Mouse (Mus musculus): Measurements from ENCODE around the gene Chpf. TPM values are rescaled to one million over a fixed set of nuclear protein-coding genes. Genes with fewer than 3 reads are reported as not detected.
A peak's percentile ranks its signal among the peaks of the same experiment; 100 is the strongest.

The Chpf gene
- polyA plus RNA-seq, 1 experiment from 2014 or later = 38.4 TPM

- Histone ChIP-seq H3K36me3 (ENCODE audit: control insufficient read depth, insufficient read depth, low read length) (no peaks in the 10 kb centered on the region), H3K4me3 (ENCODE audit: low read depth, low read length) (no peak overlapping the region), H3K27ac (ENCODE audit: low read length) (peak overlapping the region; percentile 35; the same call in 1 of the 2 replicates), H3K4me1 (ENCODE audit: control insufficient read depth, insufficient read depth, low read length) (peaks cover 21% of the 10 kb centered on the region), H3K4me2 (replicated peaks; ENCODE audit: low read depth, low read length) (no peak overlapping the region), H3K9me3 (ENCODE audit: control insufficient read depth, low read depth, low read length) (no peaks in the 10 kb centered on the region), H3K27me3 (ENCODE audit: control insufficient read depth, insufficient read depth, low read length) (no peaks in the 10 kb centered on the region), H3K9ac (replicated peaks; ENCODE audit: low read depth, low read length) (no peak overlapping the region)
- peak; percentile 35; the same call in 1 of the 2 replicates for ATAC-seq (ENCODE audit: insufficient number of reproducible peaks, insufficient read depth, low FRiP score, low read depth)
- WGBS = 54% methylated on average over 4 of the region's 4 CpGs
These were observed 32.5 kb upstream of the Chpf start for GRCm38 (mm10) chr1:75511437-75512210.

GRCm38 (mm10) chr1:75510154-75510553 lies 31.0 kb upstream of the Chpf start:
- Histone ChIP-seq H3K4me2 (replicated peaks; ENCODE audit: low read depth, low read length) (no peak overlapping the region), H3K9me3 (ENCODE audit: control insufficient read depth, low read depth, low read length) (no peaks in the 10 kb centered on the region), H3K27me3 (ENCODE audit: control insufficient read depth, insufficient read depth, low read length) (no peaks in the 10 kb centered on the region), H3K27ac (ENCODE audit: low read length) (no peak overlapping the region; the same call in 1 of the 2 replicates), H3K9ac (replicated peaks; ENCODE audit: low read depth, low read length) (no peak overlapping the region), H3K4me3 (ENCODE audit: low read depth, low read length) (no peak overlapping the region), H3K4me1 (ENCODE audit: control insufficient read depth, insufficient read depth, low read length) (peaks cover 22% of the 10 kb centered on the region), H3K36me3 (ENCODE audit: control insufficient read depth, insufficient read depth, low read length) (no peaks in the 10 kb centered on the region)
- 72% methylated on average over 5 of the region's 5 CpGs for WGBS
- ATAC-seq (ENCODE audit: insufficient number of reproducible peaks, insufficient read depth, low FRiP score, low read depth) = no peak

GRCm38 (mm10) chr1:75509586-75509985 lies 30.5 kb upstream of the Chpf start:
- ATAC-seq (ENCODE audit: insufficient number of reproducible peaks, insufficient read depth, low FRiP score, low read depth) = no peak
- no peak overlapping the region for H3K4me3 ChIP-seq (ENCODE audit: low read depth, low read length)
- H3K4me1 ChIP-seq (ENCODE audit: control insufficient read depth, insufficient read depth, low read length) = peaks cover 24% of the 10 kb centered on the region
- no peak overlapping the region for H3K9ac ChIP-seq (replicated peaks; ENCODE audit: low read depth, low read length)
- no peaks in the 10 kb centered on the region for H3K27me3 ChIP-seq (ENCODE audit: control insufficient read depth, insufficient read depth, low read length)
- no peaks in the 10 kb centered on the region for H3K36me3 ChIP-seq (ENCODE audit: control insufficient read depth, insufficient read depth, low read length)
- WGBS = 59% methylated on average over 20 of the region's 20 CpGs
- no peak overlapping the region; the same call in 1 of the 2 replicates for H3K27ac ChIP-seq (ENCODE audit: low read length)
- H3K9me3 ChIP-seq (ENCODE audit: control insufficient read depth, low read depth, low read length) = no peaks in the 10 kb centered on the region
- H3K4me2 ChIP-seq (replicated peaks; ENCODE audit: low read depth, low read length) = no peak overlapping the region

- Histone ChIP-seq H3K9ac (replicated peaks; ENCODE audit: low read depth, low read length) (peak within 1 kb of the TSS; percentile 99), H3K27ac (ENCODE audit: low read length) (peak within 1 kb of the TSS; percentile 99), H3K4me2 (replicated peaks; ENCODE audit: low read depth, low read length) (peak within 1 kb of the TSS; percentile 97), H3K27me3 (ENCODE audit: control insufficient read depth, insufficient read depth, low read length) (no peaks in the 10 kb centered on the region), H3K36me3 (ENCODE audit: control insufficient read depth, insufficient read depth, low read length) (peaks cover 13% of the 10 kb centered on the region), H3K9me3 (ENCODE audit: control insufficient read depth, low read depth, low read length) (no peaks in the 10 kb centered on the region), H3K4me1 (ENCODE audit: control insufficient read depth, insufficient read depth, low read length) (peaks cover 32% of the 10 kb centered on the region), H3K4me3 (ENCODE audit: low read depth, low read length) (peak within 1 kb of the TSS; percentile 96)
- WGBS = 46% methylated on average over 10 of the region's 10 CpGs
- ATAC-seq (ENCODE audit: insufficient number of reproducible peaks, insufficient read depth, low FRiP score, low read depth) = no peak
These were observed 27.9 kb upstream of the Chpf start, which contains the start of gene Inha for GRCm38 (mm10) chr1:75507006-75507405. TSS of gene Inha (plus strand) at chr1:75507077.

GRCm38 (mm10) chr1:75505956-75506831 lies 27.1 kb upstream of the Chpf start, which contains the start of gene Obsl1:
TSS of gene Obsl1 (minus strand) at chr1:75506452.
- peak within 1 kb of the TSS; percentile 97 for H3K4me2 ChIP-seq (replicated peaks; ENCODE audit: low read depth, low read length)

GRCm38 (mm10) chr1:75505159-75505955 lies 26.2 kb upstream of the Chpf start:
- Histone ChIP-seq H3K36me3 (ENCODE audit: control insufficient read depth, insufficient read depth, low read length) (peaks cover 29% of the 10 kb centered on the region), H3K4me2 (replicated peaks; ENCODE audit: low read depth, low read length) (peak overlapping the region; percentile 97), H3K9me3 (ENCODE audit: control insufficient read depth, low read depth, low read length) (no peaks in the 10 kb centered on the region), H3K9ac (replicated peaks; ENCODE audit: low read depth, low read length) (peak overlapping the region; percentile 99), H3K4me1 (ENCODE audit: control insufficient read depth, insufficient read depth, low read length) (peaks cover 18% of the 10 kb centered on the region), H3K4me3 (ENCODE audit: low read depth, low read length) (peak overlapping the region; percentile 96), H3K27me3 (ENCODE audit: control insufficient read depth, insufficient read depth, low read length) (no peaks in the 10 kb centered on the region), H3K27ac (ENCODE audit: low read length) (peak overlapping the region; percentile 99)
- peak; percentile 43 for ATAC-seq (ENCODE audit: insufficient number of reproducible peaks, insufficient read depth, low FRiP score, low read depth)
- under 1% methylated on average over 84 of the region's 84 CpGs for WGBS

More at GRCm38 (mm10) chr1:75505956-75506831, 27.1 kb upstream of the Chpf start, which contains the start of gene Obsl1:
- H3K27ac ChIP-seq (ENCODE audit: low read length) = peak within 1 kb of the TSS; percentile 99
- H3K4me1 ChIP-seq (ENCODE audit: control insufficient read depth, insufficient read depth, low read length) = peaks cover 27% of the 10 kb centered on the region
- H3K36me3 ChIP-seq (ENCODE audit: control insufficient read depth, insufficient read depth, low read length) = peaks cover 20% of the 10 kb centered on the region
- peak; percentile 93 for ATAC-seq (ENCODE audit: insufficient number of reproducible peaks, insufficient read depth, low FRiP score, low read depth)
- WGBS = under 1% methylated on average over 65 of the region's 65 CpGs
- no peaks in the 10 kb centered on the region for H3K9me3 ChIP-seq (ENCODE audit: control insufficient read depth, low read depth, low read length)
- H3K4me3 ChIP-seq (ENCODE audit: low read depth, low read length) = peak within 1 kb of the TSS; percentile 96
- H3K27me3 ChIP-seq (ENCODE audit: control insufficient read depth, insufficient read depth, low read length) = no peaks in the 10 kb centered on the region
- H3K9ac ChIP-seq (replicated peaks; ENCODE audit: low read depth, low read length) = peak within 1 kb of the TSS; percentile 99

GRCm38 (mm10) chr1:75504256-75505045 lies 25.3 kb upstream of the Chpf start:
- Histone ChIP-seq H3K27me3 (ENCODE audit: control insufficient read depth, insufficient read depth, low read length) (no peaks in the 10 kb centered on the region), H3K9ac (replicated peaks; ENCODE audit: low read depth, low read length) (peak overlapping the region; percentile 99), H3K36me3 (ENCODE audit: control insufficient read depth, insufficient read depth, low read length) (peaks cover 37% of the 10 kb centered on the region), H3K4me1 (ENCODE audit: control insufficient read depth, insufficient read depth, low read length) (peaks cover 17% of the 10 kb centered on the region), H3K4me2 (replicated peaks; ENCODE audit: low read depth, low read length) (peak overlapping the region; percentile 97), H3K27ac (ENCODE audit: low read length) (peak overlapping the region; percentile 99; the same call in 1 of the 2 replicates), H3K4me3 (ENCODE audit: low read depth, low read length) (peak overlapping the region; percentile 96), H3K9me3 (ENCODE audit: control insufficient read depth, low read depth, low read length) (no peaks in the 10 kb centered on the region)
- no peak for ATAC-seq (ENCODE audit: insufficient number of reproducible peaks, insufficient read depth, low FRiP score, low read depth)
- 53% methylated on average over 9 of the region's 9 CpGs for WGBS

All from stomach, embryonic 14.5 days (tissue).